Mouse (Mus musculus): ENCODE results near the gene Trpm7.

Gene Trpm7

GRCm38 (mm10) chr2:126816644-126817347, 59.2 kb downstream of the Trpm7 start:
- DNase-seq (ENCODE audit: low read depth, low spot score) = no peak

- no peak for DNase-seq (ENCODE audit: low read depth, low spot score)
These were observed 60.2 kb downstream of the Trpm7 start for GRCm38 (mm10) chr2:126815822-126816221.

- no peak for DNase-seq (ENCODE audit: low read depth, low spot score)
These were observed 74.0 kb downstream of the Trpm7 start for GRCm38 (mm10) chr2:126801980-126802379.

GRCm38 (mm10) chr2:126798455-126798854, 77.6 kb downstream of the Trpm7 start:
- DNase-seq (ENCODE audit: low read depth, low spot score) = no peak

GRCm38 (mm10) chr2:126795708-126796107, 80.3 kb downstream of the Trpm7 start:
- DNase-seq (ENCODE audit: low read depth, low spot score) = no peak

GRCm38 (mm10) chr2:126792611-126793010, 83.4 kb downstream of the Trpm7 start:
- no peak for DNase-seq (ENCODE audit: low read depth, low spot score)

GRCm38 (mm10) chr2:126787721-126788342, 88.2 kb downstream of the Trpm7 start:
- DNase-seq (ENCODE audit: low read depth, low spot score) = no peak

GRCm38 (mm10) chr2:126783370-126783769, 92.7 kb downstream of the Trpm7 start, which contains the start of gene Usp50:
TSS of gene Usp50 (minus strand) at chr2:126783470.
- DNase-seq (ENCODE audit: low read depth, low spot score) = no peak

- peak; percentile 10 for DNase-seq (ENCODE audit: low read depth, low spot score)
These were observed 93.6 kb downstream of the Trpm7 start for GRCm38 (mm10) chr2:126782433-126782832.

- no peak for DNase-seq (ENCODE audit: low read depth, low spot score)
These were observed 94.6 kb downstream of the Trpm7 start for GRCm38 (mm10) chr2:126781478-126781877.

- no peak for DNase-seq (ENCODE audit: low read depth, low spot score)
These were observed 95.7 kb downstream of the Trpm7 start for GRCm38 (mm10) chr2:126780286-126780685.

- no peak for DNase-seq (ENCODE audit: low read depth, low spot score)
These were observed 97.2 kb downstream of the Trpm7 start for GRCm38 (mm10) chr2:126778806-126779205.

- no peak for DNase-seq (ENCODE audit: low read depth, low spot score)
These were observed 99.6 kb downstream of the Trpm7 start for GRCm38 (mm10) chr2:126776416-126776815.

- no peak for DNase-seq (ENCODE audit: low read depth, low spot score)
These were observed 100.1 kb downstream of the Trpm7 start for GRCm38 (mm10) chr2:126775951-126776350.

- DNase-seq (ENCODE audit: low read depth, low spot score) = no peak
These were observed 103.8 kb downstream of the Trpm7 start for GRCm38 (mm10) chr2:126772217-126772616.

- no peak for DNase-seq (ENCODE audit: low read depth, low spot score)
These were observed 106.4 kb downstream of the Trpm7 start for GRCm38 (mm10) chr2:126769431-126770181.

GRCm38 (mm10) chr2:126768194-126768593, 107.8 kb downstream of the Trpm7 start:
- no peak for DNase-seq (ENCODE audit: low read depth, low spot score)

GRCm38 (mm10) chr2:126767599-126767998, 108.4 kb downstream of the Trpm7 start:
- no peak for DNase-seq (ENCODE audit: low read depth, low spot score)

GRCm38 (mm10) chr2:126765867-126766582, 110.0 kb downstream of the Trpm7 start:
- DNase-seq (ENCODE audit: low read depth, low spot score) = peak; percentile 21

- no peak for DNase-seq (ENCODE audit: low read depth, low spot score)
These were observed 116.7 kb downstream of the Trpm7 start for GRCm38 (mm10) chr2:126759351-126759750.

GRCm38 (mm10) chr2:126755664-126756063, 120.4 kb downstream of the Trpm7 start:
- no peak for DNase-seq (ENCODE audit: low read depth, low spot score)

GRCm38 (mm10) chr2:126743389-126743788, 132.6 kb downstream of the Trpm7 start:
- no peak for DNase-seq (ENCODE audit: low read depth, low spot score)

All from mesoderm, embryonic 11.5 days (tissue).